Mouse (Mus musculus): Measurements from ENCODE around the gene Msln. TPM values are rescaled to one million over a fixed set of nuclear protein-coding genes. Genes with fewer than 3 reads are reported as not detected.
"Not testable (repeated sequence)": the region's sequence is repeated elsewhere in the genome, so short reads cannot be mapped to it uniquely, and the experiment has no call there.

Gene Msln
- total and polyA plus RNA-seq, 3 experiments = not detected

DNA sequence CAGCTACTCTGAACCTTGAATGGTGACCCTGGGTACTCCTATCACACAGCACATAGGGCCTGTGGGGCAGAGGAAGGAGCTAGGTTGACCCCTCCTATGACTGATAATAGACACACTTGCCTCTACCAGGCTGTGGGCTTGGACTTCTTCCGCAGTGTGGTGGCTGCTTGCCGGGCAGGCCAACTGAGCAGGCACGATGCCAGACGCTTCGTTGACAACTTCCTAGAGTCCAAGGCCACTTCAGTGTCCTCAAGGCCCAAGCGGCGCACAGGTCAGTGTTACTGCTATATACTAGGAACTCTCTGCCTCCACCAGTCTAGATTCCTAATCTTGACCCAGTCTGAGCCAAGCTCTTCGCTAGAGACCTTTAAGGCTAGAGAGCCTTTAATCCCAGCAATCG lies 10.3 kb downstream of the Msln start:
- TF ChIP-seq JUND (IDR thresholded peaks at IDR 0.05; ENCODE audit: low read depth, low read length) = no peak
- TF ChIP-seq ZKSCAN1 (IDR thresholded peaks at IDR 0.05; ENCODE audit: low read depth, low read length) = no peak
- TF ChIP-seq POLR2A (IDR thresholded peaks at IDR 0.05; ENCODE audit: control insufficient read depth in 1 of 2, insufficient read depth in 1 of 2, low read depth in 1 of 2, low read length in 2 of 2, poor library complexity in 1 of 2) = no peak
- no peak for TF ChIP-seq POLR2AphosphoS2 (IDR thresholded peaks at IDR 0.05; ENCODE audit: low read length)
- TF ChIP-seq GATA1 (IDR thresholded peaks at IDR 0.05; ENCODE audit: low read depth, low read length) = no peak
- TF ChIP-seq MEF2A (IDR thresholded peaks at IDR 0.05; ENCODE audit: extremely low read depth, insufficient replicate concordance, low read depth, low read length, poor library complexity, severe bottlenecking) = no peak
- TF ChIP-seq CHD1 (IDR thresholded peaks at IDR 0.05; ENCODE audit: low read depth, low read length) = no peak
- TF ChIP-seq CTCF (IDR thresholded peaks at IDR 0.05 in 2 of 3, conservative IDR thresholded peaks at IDR 0.05 in 1 of 3; ENCODE audit: control insufficient read depth in 1 of 3, insufficient read depth in 1 of 3, low read depth in 2 of 3, low read length in 3 of 3, poor library complexity in 1 of 3, severe bottlenecking in 1 of 3) = no peak
- no peak for TF ChIP-seq MYB (IDR thresholded peaks at IDR 0.05; ENCODE audit: low read depth, low read length)
- no peak for TF ChIP-seq ELF1 (IDR thresholded peaks at IDR 0.05; ENCODE audit: low read depth, low read length)
- TF ChIP-seq NELFE (IDR thresholded peaks at IDR 0.05; ENCODE audit: low read depth, low read length) = no peak
- TF ChIP-seq TBP (IDR thresholded peaks at IDR 0.05; ENCODE audit: low read depth, low read length) = no peak
- no peak for TF ChIP-seq E2F4 (IDR thresholded peaks at IDR 0.05; ENCODE audit: borderline replicate concordance, low read depth, low read length)
- TF ChIP-seq TAL1 (IDR thresholded peaks at IDR 0.05; ENCODE audit: low read length) = no peak
- no peak for TF ChIP-seq USF1 (IDR thresholded peaks at IDR 0.05; ENCODE audit: low read depth, low read length)
- no peak for TF ChIP-seq NRF1 (IDR thresholded peaks at IDR 0.05; ENCODE audit: insufficient read depth, low read depth, low read length, poor library complexity, severe bottlenecking)
- TF ChIP-seq ETS1 (IDR thresholded peaks at IDR 0.05; ENCODE audit: low read depth, low read length) = no peak
- Histone ChIP-seq H3K4me3 (ENCODE audit: control insufficient read depth in 1 of 2, insufficient read depth in 1 of 2, low read depth in 2 of 2, low read length in 2 of 2) (no peak overlapping the region), H3K9ac (ENCODE audit: control insufficient read depth, low read depth, low read length, poor library complexity, severe bottlenecking) (no peak overlapping the region), H3K79me2 (ENCODE audit: control insufficient read depth, insufficient read depth, low read length, poor library complexity) (no peaks in the 10 kb centered on the region), H3K4me1 (ENCODE audit: control insufficient read depth in 1 of 2, insufficient read depth in 2 of 2, low read length in 2 of 2) (no peaks in the 10 kb centered on the region), H3K27me3 (ENCODE audit: control insufficient read depth in 1 of 2, insufficient read depth in 2 of 2, low read length in 2 of 2) (peaks cover 4 to 5% of the 10 kb centered on the region in 2 experiments; a peak in 2 of 4 replicates), H3K27ac (ENCODE audit: control insufficient read depth, low read depth, low read length) (no peak overlapping the region), H3K36me3 (ENCODE audit: control insufficient read depth in 1 of 2, insufficient read depth in 2 of 2, low read length in 2 of 2) (no peaks in the 10 kb centered on the region), H3K9me3 (replicated peaks; ENCODE audit: insufficient read depth, low read length) (no peaks in the 10 kb centered on the region)
- DNase-seq (ENCODE audit: low read depth, low spot score) = no peak

DNA sequence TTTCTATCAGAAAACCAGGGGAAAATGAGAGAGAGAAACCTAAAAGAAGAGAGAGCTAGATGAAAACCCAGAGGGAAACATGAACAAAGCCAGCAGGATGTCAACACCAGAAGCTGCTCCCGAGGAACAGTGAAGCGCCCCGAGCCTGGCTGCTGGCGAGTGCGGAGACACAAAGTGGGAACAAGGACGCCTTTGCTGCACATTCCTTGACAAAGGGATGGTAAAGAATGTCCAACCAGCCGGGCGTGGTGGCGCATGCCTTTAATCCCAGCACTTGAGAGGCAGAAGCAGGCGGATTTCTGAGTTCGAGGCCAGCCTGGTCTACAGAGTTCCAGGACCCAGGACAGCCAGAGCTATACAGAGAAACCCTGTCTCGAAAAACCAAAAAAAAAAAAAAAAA lies 12.7 kb downstream of the Msln start:
- not testable (repeated sequence) for H3K27me3 ChIP-seq (ENCODE audit: control insufficient read depth in 1 of 2, insufficient read depth in 2 of 2, low read length in 2 of 2); H3K9ac ChIP-seq (ENCODE audit: control insufficient read depth, low read depth, low read length, poor library complexity, severe bottlenecking)

More for the DNA sequence above, 12.7 kb downstream of the Msln start:
- H3K27ac ChIP-seq (ENCODE audit: control insufficient read depth, low read depth, low read length); H3K4me3 ChIP-seq (ENCODE audit: control insufficient read depth in 1 of 2, insufficient read depth in 1 of 2, low read depth in 2 of 2, low read length in 2 of 2); H3K36me3 ChIP-seq (ENCODE audit: control insufficient read depth in 1 of 2, insufficient read depth in 2 of 2, low read length in 2 of 2); H3K9me3 ChIP-seq (replicated peaks; ENCODE audit: insufficient read depth, low read length); DNase-seq (ENCODE audit: low read depth, low spot score); H3K4me1 ChIP-seq (ENCODE audit: control insufficient read depth in 1 of 2, insufficient read depth in 2 of 2, low read length in 2 of 2); H3K79me2 ChIP-seq (ENCODE audit: control insufficient read depth, insufficient read depth, low read length, poor library complexity): not testable (repeated sequence)
